Mouse (Mus musculus) lung, adult 2 months (tissue): Measurements from ENCODE around the gene Alpl.

Experiments used
- CTCF ChIP-seq: fragments of 200-500 bp; IDR thresholded peaks from 2 replicates; pipeline ENCODE4 v1.5.1; 2011; ENCODE audit warnings: mild to moderate bottlenecking, low read length, control low read depth; ENCODE audit not compliant: insufficient read depth
- POLR2A ChIP-seq: fragments of 200-500 bp; IDR thresholded peaks from 2 replicates; pipeline ENCODE4 v1.6.1; 2011; ENCODE audit warnings: low read depth, mild to moderate bottlenecking, control low read depth, low read length, borderline replicate concordance; ENCODE audit errors: extremely low read depth

- TF ChIP-seq POLR2A: no peak
- no peak for TF ChIP-seq CTCF
Measured at GRCm38 (mm10) chr4:137771749-137772148, 24.4 kb downstream of the Alpl start.
